Mouse (Mus musculus) stomach, postnatal 0 days (tissue): Measurements from ENCODE around the gene Cyp27a1. TPM values are rescaled to one million over a fixed set of nuclear protein-coding genes. Genes with fewer than 3 reads are reported as not detected.

Source experiments
- ATAC-seq: fragments of 200-750 bp; cut with Nextera tagmentation; 2 replicates; pipeline ENCODE4 v1.8.0; 2017; ENCODE audit not compliant: low FRiP score, low TSS enrichment
- DNase-seq: peaks from one replicate; pipeline ENCODE4 v3.0.0-alpha.2; 2016; ENCODE audit warnings: low spot score
- H3K27ac ChIP-seq: fragments of 300-500 bp; sonication (generic); replicated peaks from 2 replicates; pipeline ENCODE4 v1.5.1; 2014; ENCODE audit warnings: mild to moderate bottlenecking, control low read depth
- H3K27me3 ChIP-seq: fragments of 300-500 bp; sonication (generic); 2 replicates; pipeline ENCODE4 v1.6.1; 2014; ENCODE audit warnings: low read length; ENCODE audit not compliant: control insufficient read depth, insufficient read depth
- H3K36me3 ChIP-seq: fragments of 300-500 bp; sonication (generic); 2 replicates; pipeline ENCODE4 v1.6.1; 2014; ENCODE audit warnings: low read length, mixed read lengths; ENCODE audit not compliant: control insufficient read depth, insufficient read depth
- H3K4me1 ChIP-seq: fragments of 300-500 bp; sonication (generic); replicated peaks from 2 replicates; pipeline ENCODE4 v1.6.1; 2014; ENCODE audit warnings: antibody characterized with exemption; ENCODE audit not compliant: control insufficient read depth, insufficient read depth
- H3K4me2 ChIP-seq: fragments of 300-500 bp; sonication (generic); replicated peaks from 2 replicates; pipeline ENCODE4 v1.6.1; 2014; ENCODE audit warnings: low read depth, mild to moderate bottlenecking, control low read depth, moderate library complexity
- H3K4me3 ChIP-seq: fragments of 300-500 bp; sonication (generic); 2 replicates; pipeline ENCODE4 v1.5.1; 2014; ENCODE audit warnings: low read depth, low read length, control low read depth
- H3K9ac ChIP-seq: fragments of 300-500 bp; sonication (generic); 2 replicates; pipeline ENCODE4 v1.6.1; 2014; ENCODE audit warnings: mild to moderate bottlenecking, low read length, control low read depth, mixed read lengths
- H3K9me3 ChIP-seq: fragments of 300-500 bp; sonication (generic); 2 replicates; pipeline ENCODE4 v1.6.1; 2016; ENCODE audit warnings: low read length; ENCODE audit not compliant: control insufficient read depth
- CTCF ChIP-seq: IDR thresholded peaks from 2 replicates; pipeline ENCODE4 v1.5.1; 2016; ENCODE audit warnings: antibody characterized with exemption, low read depth, mild to moderate bottlenecking, moderate library complexity
- EP300 ChIP-seq: optimal IDR thresholded peaks from 2 replicates; pipeline ENCODE3; 2016; ENCODE audit warnings: antibody characterized with exemption
- WGBS: fragments of 180-500 bp; shearing (Covaris S2); extraction: QIAGEN DNeasy Blood & Tissue Kit; methylation state at CpG from one replicate; pipeline ENCODE4 v1.1.7; 2014; 5-methylcytosine and 5-hydroxymethylcytosine counted together
- polyA plus RNA-seq: library from polyadenylated mRNA; unstranded; fragments of >200 nt; fragmentation: Nextera tagmentation; extraction: Ambion mirVana; gene quantifications from 2 replicates; pipeline ENCODE4 v1.2.1, GENCODE M21; 2015

The Cyp27a1 gene
- polyA plus RNA-seq, 1 experiment from 2014 or later = 8.8 TPM

GRCm38 (mm10) chr1:74713859-74714730 lies 721 bp downstream of the Cyp27a1 start:
- Histone ChIP-seq H3K4me2 (peak overlapping the region; percentile 94), H3K9ac (peak overlapping the region; percentile 70), H3K27me3 (no peaks in the 10 kb centered on the region), H3K27ac (peak overlapping the region; percentile 81), H3K4me3 (peak overlapping the region; percentile 52), H3K9me3 (no peaks in the 10 kb centered on the region), H3K4me1 (peaks cover 4% of the 10 kb centered on the region; the same call in 1 of the 2 replicates), H3K36me3 (no peaks in the 10 kb centered on the region)
- 20% methylated on average over 12 of the region's 12 CpGs for WGBS
- TF ChIP-seq CTCF (no peak), EP300 (no peak)
- ATAC-seq = no peak
- DNase-seq = no peak

- DNase-seq (no peak), ATAC-seq (no peak)
- Histone ChIP-seq H3K36me3 (no peaks in the 10 kb centered on the region), H3K9ac (no peak overlapping the region), H3K4me2 (no peak overlapping the region), H3K27me3 (no peaks in the 10 kb centered on the region), H3K4me3 (no peak overlapping the region), H3K27ac (no peak overlapping the region), H3K9me3 (no peaks in the 10 kb centered on the region), H3K4me1 (peaks cover 4% of the 10 kb centered on the region; the same call in 1 of the 2 replicates)
- 48% methylated on average over 2 of the region's 2 CpGs for WGBS
- TF ChIP-seq EP300 (no peak), CTCF (no peak)
These were observed 1.6 kb downstream of the Cyp27a1 start for GRCm38 (mm10) chr1:74714967-74715366.

- peaks cover 4% of the 10 kb centered on the region; the same call in 1 of the 2 replicates for H3K4me1 ChIP-seq
These were observed 2.1 kb downstream of the Cyp27a1 start for GRCm38 (mm10) chr1:74715468-74715867.

GRCm38 (mm10) chr1:74715886-74716285 lies 2.5 kb downstream of the Cyp27a1 start:
- no peak for TF ChIP-seq CTCF
- no peak for TF ChIP-seq EP300
- ATAC-seq (no peak), DNase-seq (no peak)
- no peak overlapping the region for H3K4me2 ChIP-seq
- no peak overlapping the region for H3K4me3 ChIP-seq
- H3K27ac ChIP-seq = no peak overlapping the region
- H3K36me3 ChIP-seq = no peaks in the 10 kb centered on the region
- no peaks in the 10 kb centered on the region for H3K27me3 ChIP-seq
- peaks cover 4% of the 10 kb centered on the region; the same call in 1 of the 2 replicates for H3K4me1 ChIP-seq
- no peaks in the 10 kb centered on the region for H3K9me3 ChIP-seq
- no peak overlapping the region for H3K9ac ChIP-seq
- 85% methylated on average over 6 of the region's 6 CpGs for WGBS

More at GRCm38 (mm10) chr1:74715468-74715867, 2.1 kb downstream of the Cyp27a1 start:
- Histone ChIP-seq H3K4me3 (no peak overlapping the region), H3K4me2 (no peak overlapping the region), H3K36me3 (no peaks in the 10 kb centered on the region), H3K9me3 (no peaks in the 10 kb centered on the region), H3K27ac (no peak overlapping the region), H3K27me3 (no peaks in the 10 kb centered on the region), H3K9ac (no peak overlapping the region)
- TF ChIP-seq EP300 (no peak), CTCF (no peak)
- 70% methylated on average over 5 of the region's 5 CpGs for WGBS
- ATAC-seq (no peak), DNase-seq (no peak)

- DNase-seq (no peak), ATAC-seq (no peak)
- Histone ChIP-seq H3K9me3 (no peaks in the 10 kb centered on the region), H3K9ac (no peak overlapping the region), H3K36me3 (no peaks in the 10 kb centered on the region), H3K4me1 (peaks cover 4% of the 10 kb centered on the region; the same call in 1 of the 2 replicates), H3K4me3 (no peak overlapping the region), H3K27ac (no peak overlapping the region), H3K27me3 (no peaks in the 10 kb centered on the region), H3K4me2 (no peak overlapping the region)
- TF ChIP-seq EP300 (no peak), CTCF (no peak)
- 84% methylated on average over 8 of the region's 8 CpGs for WGBS
These were observed 4.7 kb downstream of the Cyp27a1 start for GRCm38 (mm10) chr1:74718113-74718512.

GRCm38 (mm10) chr1:74719281-74719680 lies 5.9 kb downstream of the Cyp27a1 start:
- no peaks in the 10 kb centered on the region for H3K4me1 ChIP-seq
- ATAC-seq = no peak
- H3K4me2 ChIP-seq = no peak overlapping the region
- no peaks in the 10 kb centered on the region for H3K36me3 ChIP-seq
- no peaks in the 10 kb centered on the region for H3K27me3 ChIP-seq
- no peaks in the 10 kb centered on the region for H3K9me3 ChIP-seq
- no peak overlapping the region for H3K27ac ChIP-seq
- TF ChIP-seq EP300 (no peak), CTCF (no peak)
- no peak overlapping the region for H3K9ac ChIP-seq
- WGBS = 78% methylated on average over 3 of the region's 3 CpGs
- DNase-seq = no peak
- no peak overlapping the region for H3K4me3 ChIP-seq
